Mouse (Mus musculus) small intestine, adult 2 months (tissue): ENCODE results near the gene Ubr4. TPM values are rescaled to one million over a fixed set of nuclear protein-coding genes. Genes with fewer than 3 reads are reported as not detected.
"Not testable (repeated sequence)": the region's sequence is repeated elsewhere in the genome, so short reads cannot be mapped to it uniquely, and the experiment has no call there.

ENCODE experiments used
- H3K27ac ChIP-seq: fragments of 200-500 bp; 2 replicates; pipeline ENCODE4 v1.5.1; 2012; ENCODE audit warnings: low read depth, low read length, control low read depth, inconsistent platforms; ENCODE audit not compliant: insufficient read depth
- H3K27me3 ChIP-seq: fragments of 200-500 bp; 2 replicates; pipeline ENCODE4 v1.6.1; 2012; ENCODE audit warnings: mild to moderate bottlenecking, moderate library complexity, low read length, inconsistent platforms; ENCODE audit not compliant: control insufficient read depth, insufficient read depth
- H3K36me3 ChIP-seq: fragments of 200-500 bp; 2 replicates; pipeline ENCODE4 v1.6.1; 2012; ENCODE audit warnings: mild to moderate bottlenecking, low read length, control low read depth, inconsistent platforms; ENCODE audit not compliant: control insufficient read depth, insufficient read depth
- H3K4me1 ChIP-seq: fragments of 200-500 bp; 2 replicates; pipeline ENCODE4 v1.6.1; 2012; ENCODE audit warnings: low read length, inconsistent platforms, mixed read lengths; ENCODE audit not compliant: control insufficient read depth, insufficient read depth, insufficient read length
- H3K4me3 ChIP-seq: fragments of 200-500 bp; 2 replicates; pipeline ENCODE4 v1.5.1; 2012; ENCODE audit warnings: low read depth, mild to moderate bottlenecking, control low read depth, inconsistent platforms, low read length, moderate library complexity
- CTCF ChIP-seq: fragments of 200-500 bp; IDR thresholded peaks from 2 replicates; pipeline ENCODE4 v1.5.1; 2012; ENCODE audit warnings: low read depth, mild to moderate bottlenecking, control low read depth, inconsistent platforms, low read length, moderate library complexity, mixed read lengths; ENCODE audit not compliant: insufficient replicate concordance, insufficient read length; ENCODE audit errors: extremely low read depth
- POLR2A ChIP-seq: fragments of 200-500 bp; IDR thresholded peaks from 2 replicates; pipeline ENCODE4 v1.6.1; 2012; ENCODE audit warnings: low read depth, mild to moderate bottlenecking, control low read depth, inconsistent platforms, low read length, moderate library complexity
- WGBS: fragments of 180-500 bp; shearing (Covaris S2); methylation state at CpG from one replicate; pipeline ENCODE4 v1.1.7; 2018; 5-methylcytosine and 5-hydroxymethylcytosine counted together
- polyA plus RNA-seq: library from polyadenylated mRNA; depleted of rRNA; stranded (reverse); fragments of >200 nt; gene quantifications from 2 replicates; pipeline ENCODE4 v1.2.3, GENCODE M21; 2012

The Ubr4 gene
- polyA plus RNA-seq, 1 experiment = 199 TPM

DNA sequence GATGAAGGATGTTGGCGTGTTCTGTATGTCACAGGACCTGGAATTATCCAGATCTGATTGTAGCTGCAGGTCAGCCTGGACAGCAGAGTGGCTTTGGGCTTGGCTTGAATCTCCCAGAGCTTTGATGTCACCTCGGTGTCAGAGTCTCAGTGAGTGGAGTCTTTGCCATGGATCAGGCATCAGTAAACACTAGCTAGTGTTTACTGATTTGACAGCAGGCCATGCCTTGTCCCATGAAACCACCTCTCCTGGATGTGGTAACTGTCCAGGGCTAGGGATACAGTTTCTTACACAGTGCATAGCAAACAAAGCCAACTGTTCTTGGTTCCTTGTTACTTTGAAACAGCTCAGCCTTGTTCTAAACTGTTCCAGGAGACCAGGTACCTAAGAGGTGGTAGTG, 159.1 kb downstream of the Ubr4 start:
- TF ChIP-seq POLR2A = no peak
- no peak for TF ChIP-seq CTCF
- WGBS = 56% methylated on average over 2 of the region's 2 CpGs

DNA sequence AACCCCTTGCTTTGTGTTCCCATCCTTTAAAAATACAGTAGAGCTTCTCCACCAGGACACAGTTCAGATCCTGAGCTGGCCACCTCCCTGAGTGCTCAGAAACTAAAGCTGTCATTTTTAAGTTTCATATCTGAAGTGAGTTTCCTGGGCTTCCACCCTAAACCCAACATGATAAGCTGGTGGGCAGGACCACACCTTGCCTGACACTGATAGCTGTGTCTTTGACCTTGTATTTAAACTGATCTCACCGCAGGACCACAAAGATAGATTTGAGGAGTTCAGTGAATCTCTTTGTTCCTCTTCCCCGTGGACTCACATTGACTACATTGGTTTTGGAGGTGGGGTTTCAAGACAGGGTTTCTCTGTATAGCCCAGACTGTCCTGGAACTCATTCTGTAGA, 160.6 kb downstream of the Ubr4 start:
- Histone ChIP-seq H3K4me3 (no peak overlapping the region), H3K36me3 (no peaks in the 10 kb centered on the region), H3K27ac (no peak overlapping the region), H3K4me1 (peaks cover 24% of the 10 kb centered on the region), H3K27me3 (no peaks in the 10 kb centered on the region)
- 23% methylated on average over 2 of the region's 2 CpGs for WGBS
- TF ChIP-seq POLR2A (no peak), CTCF (no peak)

More for the DNA sequence above, 159.1 kb downstream of the Ubr4 start:
- H3K27ac ChIP-seq = no peak overlapping the region
- H3K27me3 ChIP-seq = no peaks in the 10 kb centered on the region
- H3K4me1 ChIP-seq = peaks cover 24% of the 10 kb centered on the region
- no peak overlapping the region for H3K4me3 ChIP-seq
- no peaks in the 10 kb centered on the region for H3K36me3 ChIP-seq

DNA sequence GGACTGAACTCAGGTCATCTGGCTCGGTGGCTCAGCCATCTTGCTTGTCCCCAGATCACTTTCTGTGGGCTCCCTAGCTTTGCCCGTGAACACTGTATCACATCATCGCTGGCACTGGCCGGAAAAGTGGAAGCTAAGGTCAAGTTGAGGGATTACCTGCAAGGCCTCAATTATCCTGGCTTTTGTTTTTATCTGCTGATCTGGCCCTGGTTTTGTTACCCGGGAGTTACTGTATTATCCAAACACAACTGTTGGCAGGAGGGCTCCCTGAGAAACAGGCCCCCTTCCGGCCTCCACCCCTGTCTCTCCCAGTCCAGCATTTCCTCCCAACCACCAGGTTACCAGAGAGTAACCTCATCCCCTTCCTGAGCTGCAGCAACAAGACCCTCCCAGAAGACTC, 166.8 kb downstream of the Ubr4 start:
- Histone ChIP-seq H3K36me3 (no peaks in the 10 kb centered on the region), H3K27me3 (no peaks in the 10 kb centered on the region), H3K4me3 (no peak overlapping the region), H3K27ac (no peak overlapping the region), H3K4me1 (no peaks in the 10 kb centered on the region)
- no peak for TF ChIP-seq CTCF
- no peak for TF ChIP-seq POLR2A
- 66% methylated on average over 6 of the region's 6 CpGs for WGBS

DNA sequence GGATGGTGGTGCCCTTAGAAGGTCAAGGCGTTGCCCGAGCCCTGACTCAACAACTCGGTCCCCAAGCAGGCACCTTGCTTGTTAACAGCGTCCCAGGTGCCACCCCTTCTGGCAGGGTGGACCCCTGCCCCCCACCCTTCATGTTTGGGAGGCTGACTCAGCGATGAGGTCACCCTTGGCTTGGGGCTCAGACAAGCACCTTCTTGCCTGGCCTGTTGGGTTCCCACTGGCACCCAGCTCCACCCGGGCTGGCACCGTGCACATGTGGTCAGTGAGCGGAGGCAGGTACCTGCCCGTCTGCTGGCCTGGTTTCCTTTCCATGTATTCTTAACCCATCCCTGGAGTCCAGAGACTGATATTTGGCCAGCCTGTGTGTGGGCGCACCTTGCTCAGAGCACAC, 169.5 kb downstream of the Ubr4 start:
- Histone ChIP-seq H3K27me3 (no peaks in the 10 kb centered on the region), H3K36me3 (no peaks in the 10 kb centered on the region), H3K4me3 (no peak overlapping the region), H3K27ac (no peak overlapping the region), H3K4me1 (no peaks in the 10 kb centered on the region)
- TF ChIP-seq CTCF (no peak), POLR2A (no peak)
- 90% methylated on average over 10 of the region's 10 CpGs for WGBS

DNA sequence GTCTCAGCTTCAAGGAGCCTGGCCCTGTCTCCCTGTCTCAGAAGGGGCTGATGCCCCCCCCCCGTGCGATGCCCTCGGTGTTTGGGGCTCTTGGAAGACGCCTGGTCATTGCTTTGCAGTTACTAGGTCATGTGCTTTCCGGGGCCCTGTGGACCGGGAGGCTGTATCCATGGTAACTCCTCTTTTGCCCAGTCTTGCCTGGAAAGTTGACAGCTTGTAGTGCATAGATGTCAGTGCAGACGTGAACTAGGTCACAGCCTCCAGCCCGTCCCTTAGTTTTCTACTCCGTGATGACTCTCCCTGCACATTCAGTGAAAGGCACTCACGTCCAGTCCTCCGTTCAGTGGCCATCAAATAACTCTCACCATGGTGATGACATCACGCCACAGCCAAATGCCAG, 174.1 kb downstream of the Ubr4 start:
- Histone ChIP-seq H3K27ac (no peak overlapping the region), H3K4me1 (no peaks in the 10 kb centered on the region), H3K4me3 (no peak overlapping the region), H3K27me3 (no peaks in the 10 kb centered on the region), H3K36me3 (no peaks in the 10 kb centered on the region)
- 78% methylated on average over 12 of the region's 12 CpGs for WGBS
- TF ChIP-seq CTCF = no peak
- no peak for TF ChIP-seq POLR2A

DNA sequence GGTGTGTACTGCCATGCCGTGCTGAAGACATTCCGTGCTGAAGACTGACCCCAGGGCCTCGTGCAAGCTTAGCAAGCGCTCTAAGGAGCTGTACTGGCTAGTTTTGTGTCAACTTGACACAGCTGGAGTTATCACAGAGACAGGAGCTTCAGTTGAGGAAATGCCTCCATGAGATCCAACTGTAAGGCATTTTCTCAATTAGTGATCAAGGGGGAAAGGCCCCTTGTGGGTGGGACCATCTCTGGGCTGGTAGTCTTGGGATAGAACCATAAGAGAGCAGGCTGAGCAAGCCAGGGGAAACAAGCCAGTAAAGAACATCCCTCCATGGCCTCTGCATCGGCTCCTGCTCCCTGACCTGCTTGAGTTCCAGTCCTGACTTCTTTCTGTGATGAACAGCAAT, 177.8 kb downstream of the Ubr4 start, which contains the start of gene Iffo2:
TSS of gene Iffo2 (plus strand) at position 301 of the 400 bp plus-strand sequence.
- H3K27me3 ChIP-seq, H3K4me3 ChIP-seq, H3K4me1 ChIP-seq, H3K27ac ChIP-seq, H3K36me3 ChIP-seq: not testable (repeated sequence)
- WGBS = 86% methylated on average over 5 of the region's 5 CpGs

DNA sequence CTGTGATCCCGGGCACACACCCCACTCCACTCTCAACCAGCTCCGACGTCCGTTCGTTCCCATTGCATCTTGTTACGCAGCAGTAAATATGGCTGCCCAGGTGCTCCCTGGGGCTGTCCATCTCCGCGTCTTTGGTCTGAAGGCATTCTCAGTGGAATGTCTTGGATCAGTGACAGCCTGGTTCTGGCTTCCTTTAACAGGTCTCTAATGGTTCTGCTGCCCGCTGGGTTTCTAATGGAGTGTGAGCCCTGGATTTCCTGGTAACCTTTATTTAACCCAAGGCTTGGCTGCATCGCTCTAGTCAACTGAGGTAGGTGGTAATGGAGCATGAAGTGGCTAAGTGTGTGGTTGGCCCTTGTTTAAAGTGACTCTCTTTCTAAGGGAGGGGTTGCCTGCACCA, 179.7 kb downstream of the Ubr4 start:
- no peak overlapping the region for H3K27ac ChIP-seq
- H3K36me3 ChIP-seq = no peaks in the 10 kb centered on the region
- no peaks in the 10 kb centered on the region for H3K27me3 ChIP-seq
- H3K4me1 ChIP-seq = peaks cover 14% of the 10 kb centered on the region
- WGBS = 93% methylated on average over 10 of the region's 10 CpGs
- TF ChIP-seq CTCF (no peak), POLR2A (no peak)
- no peak overlapping the region for H3K4me3 ChIP-seq
